Mouse (Mus musculus) cerebellum, adult (tissue): ENCODE results near the gene Pdhb.

Source experiments
- ATAC-seq: cut with Nextera tagmentation; 2 replicates; pipeline ENCODE4 v1.9.2; 2017; ENCODE audit warnings: mild to moderate bottlenecking, moderate library complexity, mixed read lengths; ENCODE audit not compliant: insufficient number of reproducible peaks, low FRiP score, low TSS enrichment

Pdhb gene

DNA sequence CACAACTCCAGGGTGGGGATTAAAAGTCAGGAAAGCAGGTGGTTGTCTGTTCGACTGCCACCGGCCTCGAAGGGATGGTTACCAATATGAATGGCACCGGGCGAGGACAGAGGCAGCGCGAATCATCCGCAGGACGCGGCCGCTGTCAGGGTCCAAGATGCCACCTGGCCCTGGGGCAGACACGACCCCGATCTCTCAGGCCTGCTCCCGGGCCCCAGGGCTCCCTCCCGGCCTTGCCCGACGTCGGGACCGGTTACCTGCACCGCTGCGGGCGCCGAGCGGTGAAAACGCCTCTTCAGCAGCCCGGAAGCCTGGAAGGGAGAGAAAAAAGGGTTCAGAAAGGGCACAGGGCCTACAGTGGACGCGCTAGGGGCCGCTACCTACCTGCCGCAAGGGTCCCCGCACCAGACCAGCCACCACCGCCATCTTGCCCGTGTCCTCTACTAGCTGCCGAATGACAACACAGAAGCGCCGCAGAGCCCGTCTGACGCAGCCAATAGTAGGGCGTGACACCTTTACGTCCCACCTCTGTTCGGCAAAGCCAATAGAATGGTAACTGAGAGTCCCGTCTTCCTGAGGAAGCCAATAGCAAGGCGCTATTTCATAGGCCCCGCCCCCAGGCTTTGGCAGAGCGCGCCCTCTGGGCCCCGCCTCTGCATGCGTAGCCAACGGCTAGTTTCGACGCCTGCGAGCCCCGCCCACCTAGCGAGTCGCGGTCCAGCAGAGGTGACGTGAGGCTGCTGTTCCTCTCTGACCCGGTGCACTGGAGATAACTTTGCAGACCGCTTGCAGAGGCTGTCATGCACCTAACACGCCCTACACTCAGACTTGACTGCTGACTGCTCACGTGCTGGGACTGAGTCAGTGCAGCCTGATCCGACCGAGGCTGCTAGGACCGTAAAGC lies at the start of gene Pdhb:
Gene Pdhb (minus strand): TSS at position 519 of the 904 bp plus-strand sequence.
- ATAC-seq, result peak; percentile 99

- no peak for ATAC-seq
These were observed 49.7 kb upstream of the Pdhb start for GRCm38 (mm10) chr14:8222561-8222960.

- ATAC-seq, result no peak
These were observed 48.1 kb upstream of the Pdhb start for GRCm38 (mm10) chr14:8220912-8221311.

DNA sequence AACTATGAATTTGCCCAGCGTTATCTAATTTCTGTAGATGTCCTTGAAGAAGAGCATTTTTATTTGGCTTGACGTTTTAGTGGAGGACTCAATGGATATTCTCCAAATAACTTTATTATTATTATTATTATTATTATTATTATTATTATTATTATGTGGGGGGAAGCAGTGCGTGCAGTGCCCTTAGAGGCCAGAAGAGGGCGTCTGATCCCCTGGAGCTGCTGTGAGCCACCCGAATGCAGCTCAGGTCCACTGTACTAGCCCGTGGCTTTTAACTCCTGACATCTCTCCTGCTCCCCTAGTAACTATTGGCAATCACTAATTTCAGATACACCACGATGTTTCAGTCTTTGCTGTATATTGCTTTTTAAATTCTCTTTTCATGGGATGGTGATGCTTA lies 47.5 kb upstream of the Pdhb start:
- ATAC-seq, result no peak

DNA sequence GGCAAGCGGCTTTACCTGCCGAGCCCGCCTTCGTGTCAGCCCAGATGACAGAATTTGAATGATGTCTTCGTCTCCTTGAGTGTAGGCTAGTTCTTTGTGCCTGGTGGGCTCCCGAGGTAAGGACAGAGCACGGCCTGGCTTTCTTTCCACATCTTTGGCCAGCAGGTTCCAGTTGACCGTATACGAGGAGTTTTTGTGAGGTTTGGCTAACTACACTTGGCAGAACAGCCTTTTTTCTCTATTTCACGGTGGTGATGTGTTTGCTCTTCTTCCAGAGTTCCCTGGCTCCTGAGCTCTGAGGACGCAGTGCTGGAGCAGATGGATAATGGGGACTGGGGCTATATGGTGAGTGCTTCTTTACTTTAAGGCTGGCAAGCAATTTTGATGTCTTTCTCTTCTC lies 47.1 kb upstream of the Pdhb start:
- no peak for ATAC-seq

DNA sequence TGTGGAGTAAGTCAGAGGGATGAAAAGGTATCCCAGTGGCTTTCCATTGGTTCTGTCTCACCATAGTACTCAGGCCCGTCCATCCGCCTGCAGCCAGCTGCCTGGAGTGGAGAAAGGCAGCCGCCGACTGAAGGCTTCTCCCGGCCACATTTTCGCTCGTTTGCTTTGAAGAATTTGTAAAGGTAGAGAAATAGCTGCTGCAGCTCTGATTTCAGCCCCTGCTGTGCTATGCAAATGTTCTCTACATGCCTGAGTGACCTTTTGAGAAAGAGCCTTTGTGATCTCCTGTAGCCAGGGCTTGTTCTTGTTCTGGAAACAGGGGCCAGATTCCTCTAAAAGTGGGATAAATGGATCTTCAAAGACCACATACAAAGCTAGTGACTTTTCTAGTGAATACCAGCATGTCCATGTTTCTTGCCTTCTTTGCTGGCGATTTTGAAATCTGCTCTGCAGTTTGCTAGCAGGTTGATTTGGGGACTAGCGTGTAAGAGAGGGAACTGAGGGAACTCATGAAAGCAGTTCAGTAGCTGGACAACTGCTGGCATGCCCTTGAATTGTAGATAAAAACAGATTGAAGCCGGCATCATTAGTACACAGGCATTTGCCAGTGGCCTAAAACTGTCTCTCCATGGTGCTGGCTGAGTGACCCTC lies 46.0 kb upstream of the Pdhb start:
- peak; percentile 33; the same call in 1 of the 2 replicates for ATAC-seq

DNA sequence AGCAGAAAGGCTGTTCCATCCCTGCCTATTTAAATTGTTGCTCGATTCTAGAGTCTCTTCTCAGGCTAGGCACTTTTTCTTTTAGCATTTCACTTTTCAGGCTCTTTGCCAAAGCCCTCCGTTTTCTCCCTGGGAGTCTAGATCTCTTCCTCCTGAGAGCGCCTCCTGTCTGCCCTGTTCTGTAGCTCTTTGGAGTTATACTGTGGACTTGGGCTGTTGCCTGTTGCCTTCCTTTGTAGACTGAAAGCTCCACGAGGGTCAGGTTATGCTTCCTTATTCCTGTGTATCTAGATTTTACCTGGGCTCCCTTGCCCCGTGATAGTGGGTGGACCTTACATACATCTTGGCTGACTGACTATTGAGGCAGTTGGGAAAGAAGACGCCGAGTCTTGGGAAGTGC lies 45.4 kb upstream of the Pdhb start:
- ATAC-seq, result no peak

GRCm38 (mm10) chr14:8216100-8216499 lies 43.3 kb upstream of the Pdhb start:
- no peak for ATAC-seq

- ATAC-seq, result no peak
These were observed 42.5 kb upstream of the Pdhb start for GRCm38 (mm10) chr14:8215208-8215778.

DNA sequence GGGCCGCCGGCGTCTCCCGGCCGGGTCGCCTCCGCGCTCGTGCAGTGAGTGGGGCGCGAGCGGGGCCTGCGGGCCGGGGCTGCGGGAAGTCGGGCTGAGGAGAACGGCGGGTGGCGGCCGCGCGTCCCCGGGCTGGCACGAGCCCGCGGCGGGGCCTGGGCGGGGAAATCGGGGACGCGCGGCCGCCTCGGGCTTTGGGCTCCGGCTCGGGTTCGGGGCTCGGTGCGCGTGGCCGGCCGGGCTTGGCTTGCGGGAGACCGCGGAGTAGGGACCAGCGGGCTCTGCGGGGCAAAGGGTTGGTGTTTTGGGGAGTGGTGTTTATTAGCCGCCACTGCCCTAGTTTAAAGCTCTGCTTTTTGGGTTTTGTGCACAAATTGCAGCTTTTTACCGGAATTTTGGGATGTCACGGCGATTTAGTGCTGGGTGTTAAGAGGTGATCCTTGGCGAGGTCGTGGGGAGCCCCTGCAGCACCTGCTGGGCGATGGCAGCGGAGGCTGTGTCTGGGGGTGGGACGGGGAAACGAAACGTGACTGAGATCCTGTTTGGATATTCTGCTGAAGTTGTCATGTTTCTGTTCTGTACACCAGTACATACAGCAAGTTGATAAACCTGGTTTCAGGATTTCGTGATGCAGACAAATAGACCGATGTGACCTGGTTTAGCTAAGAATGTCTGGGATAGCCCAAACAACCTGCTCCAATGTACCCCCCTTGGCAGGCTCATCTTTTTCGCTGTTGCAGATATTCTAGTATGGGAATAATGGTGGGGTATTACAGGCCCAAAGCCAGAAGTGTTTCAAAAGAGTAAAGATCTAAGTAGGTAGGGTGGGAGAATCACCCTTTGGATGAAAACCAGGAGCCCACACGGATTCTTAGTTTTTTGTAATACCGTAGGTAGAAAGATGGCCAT lies 41.7 kb upstream of the Pdhb start:
- ATAC-seq, result peak; percentile 56

GRCm38 (mm10) chr14:8213803-8214224 lies 41.0 kb upstream of the Pdhb start, which contains the start of gene Kctd6:
Gene Kctd6 (plus strand): TSS chr14:8214140.
- peak; percentile 83 for ATAC-seq

GRCm38 (mm10) chr14:8212996-8213395 lies 40.2 kb upstream of the Pdhb start:
- ATAC-seq, result no peak

GRCm38 (mm10) chr14:8209896-8210295 lies 37.1 kb upstream of the Pdhb start:
- no peak for ATAC-seq

DNA sequence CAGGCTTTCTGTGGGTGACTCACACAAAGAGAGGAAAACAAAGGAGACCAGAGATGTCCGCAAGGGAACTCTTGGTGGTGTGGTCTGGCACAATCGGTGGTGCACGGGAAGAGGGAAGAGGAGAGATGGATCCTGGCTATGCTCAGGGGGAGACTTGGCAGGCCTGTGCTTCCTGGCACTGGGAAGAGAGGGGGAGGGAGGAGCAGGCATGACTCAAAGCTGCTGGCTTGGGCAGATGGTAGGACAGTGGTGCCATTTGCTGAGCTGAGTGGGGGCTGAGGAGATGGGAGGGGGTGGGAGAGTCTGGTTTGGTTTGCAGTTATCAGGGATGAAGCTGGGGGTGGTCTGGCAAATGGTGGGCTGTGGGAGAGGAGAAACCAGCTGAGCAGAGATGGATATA lies 36.1 kb upstream of the Pdhb start:
- ATAC-seq, result 0 out of 2 replicates have a peak, but pooled peaks have one; percentile 27

DNA sequence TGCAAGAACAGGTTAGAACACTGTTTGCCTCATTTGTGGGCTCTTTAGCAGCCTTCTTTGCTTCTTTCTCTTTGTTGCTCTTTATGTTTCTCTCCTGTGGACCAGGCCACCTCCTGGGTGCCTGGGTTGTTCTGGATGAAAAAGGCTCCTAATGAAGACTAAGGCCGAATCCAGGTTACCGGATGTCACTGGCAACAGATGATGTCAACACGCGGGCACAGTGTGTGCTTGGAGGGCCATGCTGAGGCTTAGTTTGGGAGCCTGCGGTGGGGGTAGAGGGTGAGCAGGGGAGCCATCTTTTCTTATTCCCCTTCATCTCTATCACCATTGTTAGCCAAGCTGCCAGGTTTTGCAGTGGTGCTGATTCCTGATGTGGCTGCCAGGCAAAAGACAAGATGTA lies 34.7 kb upstream of the Pdhb start:
- no peak for ATAC-seq

DNA sequence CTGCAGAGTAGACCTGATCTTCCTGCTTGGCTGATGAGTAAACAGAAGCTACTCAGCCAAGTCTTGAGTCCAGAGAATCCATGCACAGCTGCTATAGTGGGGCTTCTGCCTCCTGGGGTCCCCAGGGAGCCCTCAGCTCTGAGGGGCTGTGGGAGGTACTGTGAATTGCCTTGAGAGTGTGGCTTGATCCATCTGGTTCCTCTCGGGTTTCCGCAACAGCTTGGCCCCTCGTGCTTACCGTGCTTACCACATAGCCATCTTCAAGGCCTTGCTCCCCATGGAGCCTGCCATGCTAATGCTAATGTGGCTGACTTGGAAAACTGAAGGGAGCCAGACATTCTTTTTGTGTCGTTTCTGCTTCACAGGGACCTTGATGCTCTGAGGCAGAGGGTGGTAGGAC lies 34.3 kb upstream of the Pdhb start:
- ATAC-seq, result no peak

- no peak for ATAC-seq
These were observed 33.5 kb upstream of the Pdhb start for GRCm38 (mm10) chr14:8206179-8206910.

- ATAC-seq, result no peak
These were observed 28.9 kb upstream of the Pdhb start for GRCm38 (mm10) chr14:8201715-8202114.

DNA sequence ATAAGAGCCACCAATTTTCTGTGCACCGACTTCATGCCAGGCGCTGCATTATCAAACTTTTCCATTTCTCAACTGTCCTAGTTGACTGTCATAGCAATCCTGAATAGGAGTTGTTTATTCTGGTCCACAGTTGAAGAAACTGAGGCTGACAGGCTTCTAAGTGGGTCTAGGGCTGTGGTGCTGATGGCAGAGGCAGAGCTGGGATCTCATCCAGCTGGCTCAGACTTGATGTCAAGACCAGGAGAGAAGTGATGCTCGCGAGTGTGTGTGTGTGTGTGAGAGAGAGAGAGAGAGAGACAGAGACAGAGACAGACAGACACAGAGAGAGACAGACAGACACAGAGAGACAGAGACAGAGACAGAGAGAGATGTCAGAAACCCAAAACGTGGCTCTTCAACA lies 27.9 kb upstream of the Pdhb start:
- ATAC-seq, result no peak

DNA sequence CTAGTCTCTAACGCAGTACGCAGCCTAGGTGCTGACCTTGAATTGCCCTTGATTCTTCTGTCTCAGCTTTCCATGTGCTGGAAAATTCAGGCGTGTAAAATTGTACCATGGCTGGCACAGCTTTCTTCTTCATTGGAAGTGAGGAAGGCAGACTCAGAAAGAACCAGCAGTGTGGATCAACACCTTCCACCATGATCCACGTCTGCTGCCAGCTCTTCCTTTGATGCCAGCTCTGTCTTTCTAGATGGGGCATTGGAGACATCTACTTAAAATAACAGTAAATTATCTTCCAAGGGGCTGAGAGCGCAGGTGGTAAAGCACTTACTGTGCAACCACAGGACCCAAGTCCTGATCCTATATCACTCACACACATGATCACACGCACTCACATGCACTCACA lies 19.9 kb upstream of the Pdhb start:
- ATAC-seq, result no peak
